Mouse (Mus musculus): ENCODE measurements around the gene Mrvi1. TPM values are rescaled to one million over a fixed set of nuclear protein-coding genes. Genes with fewer than 3 reads are reported as not detected.

Mrvi1 gene
- polyA plus RNA-seq, 1 experiment from 2014 or later = 0.79 TPM

DNA sequence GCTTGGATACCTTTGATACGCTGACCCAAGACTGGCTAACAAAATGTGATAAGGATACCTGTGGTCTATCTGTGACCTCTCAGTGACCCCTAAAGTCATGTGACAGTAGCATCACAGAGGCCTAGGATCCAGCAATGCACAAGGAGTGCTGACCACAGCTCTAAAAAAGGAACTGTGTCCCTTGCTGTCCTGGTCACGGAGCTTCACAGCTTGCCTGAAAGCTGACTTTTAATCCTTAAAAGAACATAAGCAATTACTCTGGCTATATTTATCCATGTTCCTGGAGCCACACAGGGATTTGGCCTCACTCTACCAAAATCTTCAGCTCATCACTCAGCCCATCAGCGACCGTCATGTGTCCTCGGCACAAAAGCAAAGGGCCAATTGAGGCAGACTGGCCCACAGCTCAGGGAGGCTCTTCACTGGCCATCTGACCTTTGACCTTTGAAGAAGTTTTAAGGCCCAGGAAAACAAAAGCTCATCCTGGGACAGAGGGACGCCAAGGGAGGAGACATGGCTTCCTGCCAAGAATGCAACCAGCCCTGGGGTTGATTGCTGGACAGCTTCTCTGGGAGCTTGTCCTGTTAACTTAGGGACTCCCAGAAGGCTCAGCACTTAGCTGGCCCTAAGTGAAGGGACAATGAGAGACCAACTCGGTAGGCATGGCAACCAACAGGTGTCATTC lies 3.5 kb upstream of the Mrvi1 start:
- no peak overlapping the region for H3K4me3 ChIP-seq (ENCODE audit: low read depth, low read length)
- H3K9me3 ChIP-seq (ENCODE audit: control insufficient read depth, low read length) = no peaks in the 10 kb centered on the region
- no peak overlapping the region for H3K4me2 ChIP-seq (ENCODE audit: low read depth, low read length)
- H3K27ac ChIP-seq (ENCODE audit: low read depth, low read length) = no peak overlapping the region
- H3K36me3 ChIP-seq (ENCODE audit: control insufficient read depth, insufficient read depth, low read length) = no peaks in the 10 kb centered on the region
- no peak for ATAC-seq (ENCODE audit: low read depth)
- no peaks in the 10 kb centered on the region for H3K27me3 ChIP-seq (ENCODE audit: control insufficient read depth, insufficient read depth, low read length)
- no peak overlapping the region for H3K9ac ChIP-seq (replicated peaks; ENCODE audit: low read depth, low read length)
- 49% methylated on average over 7 of the region's 7 CpGs for WGBS
- 0 out of 2 replicates have a peak, but pooled peaks cover 7% of the 10 kb centered on the region for H3K4me1 ChIP-seq (ENCODE audit: control insufficient read depth, insufficient read depth, low read length)

DNA sequence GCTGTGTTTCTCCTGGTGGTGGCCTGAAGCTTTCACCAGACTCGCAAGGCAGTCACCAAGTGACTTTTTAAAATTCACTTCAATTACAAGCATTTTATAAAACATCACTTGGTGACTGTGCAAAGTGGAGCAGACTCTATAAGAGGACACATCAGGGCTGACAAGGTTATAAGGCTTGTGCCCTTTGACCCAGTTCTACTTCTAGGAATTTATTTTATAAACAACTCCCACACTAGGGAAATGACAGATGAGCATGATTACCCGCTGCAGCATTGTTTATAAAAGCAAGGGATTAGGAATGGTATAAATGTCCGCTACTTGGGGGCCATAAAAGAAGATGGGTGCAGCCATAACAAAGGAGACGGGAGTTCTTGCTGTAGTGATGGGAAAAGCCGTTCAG lies 1.4 kb upstream of the Mrvi1 start:
- no peaks in the 10 kb centered on the region for H3K36me3 ChIP-seq (ENCODE audit: control insufficient read depth, insufficient read depth, low read length)
- H3K27ac ChIP-seq (ENCODE audit: low read depth, low read length) = no peak overlapping the region
- no peak for ATAC-seq (ENCODE audit: low read depth)
- H3K9ac ChIP-seq (replicated peaks; ENCODE audit: low read depth, low read length) = no peak overlapping the region
- 65% methylated on average over 5 of the region's 5 CpGs for WGBS
- H3K4me1 ChIP-seq (ENCODE audit: control insufficient read depth, insufficient read depth, low read length) = 0 out of 2 replicates have a peak, but pooled peaks cover 2% of the 10 kb centered on the region
- H3K27me3 ChIP-seq (ENCODE audit: control insufficient read depth, insufficient read depth, low read length) = no peaks in the 10 kb centered on the region
- H3K4me3 ChIP-seq (ENCODE audit: low read depth, low read length) = no peak overlapping the region
- H3K4me2 ChIP-seq (ENCODE audit: low read depth, low read length) = no peak overlapping the region
- H3K9me3 ChIP-seq (ENCODE audit: control insufficient read depth, low read length) = no peaks in the 10 kb centered on the region

DNA sequence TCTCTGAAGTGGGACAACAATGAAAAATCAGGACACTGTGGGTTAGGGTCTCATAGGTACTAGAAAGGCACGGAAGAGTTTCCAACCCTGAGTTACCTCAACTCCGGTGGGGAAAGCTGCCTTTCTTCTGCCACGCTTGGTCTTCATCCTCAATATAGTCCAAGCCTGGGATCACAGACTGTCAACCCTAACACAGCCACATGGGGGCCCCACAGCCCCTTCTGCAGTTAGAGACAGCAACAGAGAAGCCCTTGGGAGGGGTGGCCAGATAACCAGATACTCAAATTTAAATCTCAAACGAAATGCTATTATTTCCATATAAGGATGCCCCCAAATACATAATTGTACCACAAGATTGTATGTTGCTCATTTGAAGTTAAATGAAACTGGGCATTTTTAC lies 503 bp upstream of the Mrvi1 start:
- H3K4me1 ChIP-seq (ENCODE audit: control insufficient read depth, insufficient read depth, low read length) = 0 out of 2 replicates have a peak, but pooled peaks cover 2% of the 10 kb centered on the region
- no peaks in the 10 kb centered on the region for H3K9me3 ChIP-seq (ENCODE audit: control insufficient read depth, low read length)
- no peak overlapping the region for H3K27ac ChIP-seq (ENCODE audit: low read depth, low read length)
- no peak overlapping the region for H3K4me2 ChIP-seq (ENCODE audit: low read depth, low read length)
- no peak overlapping the region for H3K4me3 ChIP-seq (ENCODE audit: low read depth, low read length)
- WGBS = 74% methylated on average over 4 of the region's 4 CpGs
- ATAC-seq (ENCODE audit: low read depth) = no peak
- H3K36me3 ChIP-seq (ENCODE audit: control insufficient read depth, insufficient read depth, low read length) = no peaks in the 10 kb centered on the region
- H3K9ac ChIP-seq (replicated peaks; ENCODE audit: low read depth, low read length) = no peak overlapping the region
- H3K27me3 ChIP-seq (ENCODE audit: control insufficient read depth, insufficient read depth, low read length) = no peaks in the 10 kb centered on the region

DNA sequence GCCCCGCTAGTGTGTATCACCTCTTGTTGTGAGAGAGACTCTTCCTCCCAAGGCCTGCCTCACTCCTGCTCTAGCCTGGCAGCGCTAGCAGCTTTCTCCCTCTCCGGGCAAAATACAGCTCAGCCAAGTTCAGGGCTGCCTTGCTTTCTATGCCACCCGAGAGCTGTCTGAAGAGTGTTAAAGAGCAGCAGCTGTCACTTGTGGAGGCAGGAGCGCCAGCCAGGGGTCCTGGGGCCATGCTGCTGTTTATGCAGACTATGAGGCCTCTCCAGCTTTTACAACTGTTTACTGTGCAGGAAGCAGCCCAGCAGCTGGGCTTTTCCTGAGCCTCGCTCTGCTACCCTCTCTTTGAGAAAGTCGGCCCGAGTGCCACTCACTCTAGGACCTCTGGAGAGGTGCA lies 1.2 kb downstream of the Mrvi1 start:
- WGBS = 64% methylated on average over 8 of the region's 8 CpGs
- Histone ChIP-seq H3K27me3 (ENCODE audit: control insufficient read depth, insufficient read depth, low read length) (no peaks in the 10 kb centered on the region), H3K36me3 (ENCODE audit: control insufficient read depth, insufficient read depth, low read length) (no peaks in the 10 kb centered on the region), H3K9me3 (ENCODE audit: control insufficient read depth, low read length) (no peaks in the 10 kb centered on the region), H3K27ac (ENCODE audit: low read depth, low read length) (no peak overlapping the region), H3K4me3 (ENCODE audit: low read depth, low read length) (no peak overlapping the region), H3K4me1 (ENCODE audit: control insufficient read depth, insufficient read depth, low read length) (0 out of 2 replicates have a peak, but pooled peaks cover 2% of the 10 kb centered on the region), H3K4me2 (ENCODE audit: low read depth, low read length) (no peak overlapping the region), H3K9ac (replicated peaks; ENCODE audit: low read depth, low read length) (no peak overlapping the region)
- ATAC-seq (ENCODE audit: low read depth) = no peak

DNA sequence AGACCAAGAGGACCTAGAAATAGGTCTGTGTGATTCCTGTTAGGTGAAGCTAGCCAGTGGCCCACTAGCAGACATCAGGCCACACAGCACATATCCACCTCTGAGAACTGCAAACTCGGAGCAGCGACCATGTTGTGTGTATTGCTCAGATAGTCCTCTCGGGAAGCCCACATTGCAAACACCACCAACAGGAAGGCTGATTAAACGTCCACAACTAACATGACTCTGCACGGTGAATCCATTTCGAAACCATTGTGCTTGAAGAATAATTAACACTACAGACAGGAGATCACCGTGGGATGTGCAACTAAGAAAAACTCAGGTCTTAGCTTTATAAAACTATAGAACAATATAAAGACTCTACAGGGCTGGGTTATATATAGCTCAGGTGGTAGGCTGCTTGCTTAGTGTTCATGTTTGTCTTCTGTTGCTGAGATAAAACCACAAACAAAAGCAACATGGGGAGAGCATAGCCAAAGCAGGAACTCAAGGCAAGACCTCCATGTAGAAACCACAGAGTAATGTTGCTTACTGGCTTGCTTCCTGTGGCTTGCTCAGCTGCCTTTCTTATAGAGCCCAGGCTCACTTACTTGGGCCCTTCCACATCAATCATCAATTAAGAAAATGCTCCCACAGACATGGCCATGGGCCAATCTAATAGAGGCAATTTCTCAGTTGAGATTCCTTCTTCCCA lies 4.4 kb downstream of the Mrvi1 start:
- H3K36me3 ChIP-seq (ENCODE audit: control insufficient read depth, insufficient read depth, low read length) = no peaks in the 10 kb centered on the region
- no peak overlapping the region for H3K27ac ChIP-seq (ENCODE audit: low read depth, low read length)
- H3K9ac ChIP-seq (replicated peaks; ENCODE audit: low read depth, low read length) = no peak overlapping the region
- H3K4me2 ChIP-seq (ENCODE audit: low read depth, low read length) = no peak overlapping the region
- H3K4me1 ChIP-seq (ENCODE audit: control insufficient read depth, insufficient read depth, low read length) = 0 out of 2 replicates have a peak, but pooled peaks cover 2% of the 10 kb centered on the region
- ATAC-seq (ENCODE audit: low read depth) = no peak
- no peaks in the 10 kb centered on the region for H3K9me3 ChIP-seq (ENCODE audit: control insufficient read depth, low read length)
- H3K27me3 ChIP-seq (ENCODE audit: control insufficient read depth, insufficient read depth, low read length) = no peaks in the 10 kb centered on the region
- 89% methylated on average over 7 of the region's 7 CpGs for WGBS
- no peak overlapping the region for H3K4me3 ChIP-seq (ENCODE audit: low read depth, low read length)

DNA sequence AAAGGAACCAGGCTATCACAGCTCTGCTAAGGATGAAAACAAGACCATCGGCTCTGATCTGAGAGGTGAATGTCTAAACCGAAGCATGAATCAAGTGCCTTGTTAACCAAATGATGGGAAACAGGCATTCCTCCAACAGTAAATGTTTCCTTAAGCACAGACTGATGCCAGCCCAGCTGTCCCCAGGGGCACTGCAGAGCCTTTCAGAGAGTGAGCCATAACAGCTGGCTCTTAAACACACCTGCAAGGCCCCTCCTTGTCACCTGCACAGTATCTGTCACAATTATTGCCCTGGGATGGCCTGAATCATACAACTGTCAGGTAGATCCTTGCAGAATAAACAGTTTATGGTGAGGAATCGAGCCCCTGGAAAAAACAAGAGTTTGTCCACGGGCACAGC lies 8.8 kb downstream of the Mrvi1 start:
- Histone ChIP-seq H3K4me1 (ENCODE audit: control insufficient read depth, insufficient read depth, low read length) (no peaks in the 10 kb centered on the region), H3K4me2 (ENCODE audit: low read depth, low read length) (no peak overlapping the region), H3K36me3 (ENCODE audit: control insufficient read depth, insufficient read depth, low read length) (no peaks in the 10 kb centered on the region), H3K9ac (replicated peaks; ENCODE audit: low read depth, low read length) (no peak overlapping the region), H3K4me3 (ENCODE audit: low read depth, low read length) (no peak overlapping the region), H3K27ac (ENCODE audit: low read depth, low read length) (no peak overlapping the region), H3K27me3 (ENCODE audit: control insufficient read depth, insufficient read depth, low read length) (no peaks in the 10 kb centered on the region), H3K9me3 (ENCODE audit: control insufficient read depth, low read length) (no peaks in the 10 kb centered on the region)
- 75% methylated on average over 4 of the region's 4 CpGs for WGBS
- ATAC-seq (ENCODE audit: low read depth) = no peak

DNA sequence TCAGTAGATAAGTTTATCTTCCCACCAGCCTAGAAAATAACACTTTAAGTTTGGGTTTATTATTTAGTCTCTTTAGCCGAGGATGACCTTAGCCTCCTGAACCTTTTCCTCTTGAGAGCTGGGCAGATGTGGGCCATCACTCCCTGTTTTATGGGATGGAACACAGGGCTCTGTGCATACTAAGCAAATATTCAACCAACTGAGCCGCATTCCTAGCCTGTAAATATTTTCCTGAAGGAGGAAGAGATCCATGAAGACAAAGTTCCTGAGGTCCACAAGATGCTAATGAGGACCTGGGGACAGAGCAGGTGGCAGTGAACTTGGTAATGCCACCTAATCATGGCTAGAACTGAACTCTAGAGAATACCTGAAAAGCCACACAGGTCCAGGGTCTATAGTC lies 9.5 kb downstream of the Mrvi1 start:
- Histone ChIP-seq H3K36me3 (ENCODE audit: control insufficient read depth, insufficient read depth, low read length) (no peaks in the 10 kb centered on the region), H3K27me3 (ENCODE audit: control insufficient read depth, insufficient read depth, low read length) (no peaks in the 10 kb centered on the region), H3K4me3 (ENCODE audit: low read depth, low read length) (no peak overlapping the region), H3K9ac (replicated peaks; ENCODE audit: low read depth, low read length) (no peak overlapping the region), H3K9me3 (ENCODE audit: control insufficient read depth, low read length) (no peaks in the 10 kb centered on the region), H3K4me2 (ENCODE audit: low read depth, low read length) (no peak overlapping the region), H3K27ac (ENCODE audit: low read depth, low read length) (no peak overlapping the region), H3K4me1 (ENCODE audit: control insufficient read depth, insufficient read depth, low read length) (no peaks in the 10 kb centered on the region)
- WGBS = 86% methylated on average over 2 of the region's 2 CpGs
- ATAC-seq (ENCODE audit: low read depth) = no peak

DNA sequence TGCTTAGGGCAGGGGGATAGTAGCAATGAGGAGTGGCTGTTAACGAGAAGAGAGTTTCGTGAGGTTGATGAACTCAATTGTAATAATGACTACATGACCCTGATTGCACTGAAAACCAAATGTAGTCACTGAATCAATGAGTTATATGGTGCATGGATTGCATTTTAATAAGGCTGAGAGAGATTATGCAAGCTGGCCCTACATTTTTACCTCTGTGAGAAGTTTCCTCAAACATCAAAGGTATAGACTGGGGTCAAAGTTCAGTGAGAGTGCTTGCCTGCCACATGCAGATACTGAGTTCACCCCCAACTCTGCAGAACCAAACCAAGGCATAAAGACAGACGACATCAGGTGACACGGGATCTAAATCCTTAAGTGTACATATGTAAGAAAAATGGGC lies 14.9 kb downstream of the Mrvi1 start:
- Histone ChIP-seq H3K36me3 (ENCODE audit: control insufficient read depth, insufficient read depth, low read length) (no peaks in the 10 kb centered on the region), H3K9me3 (ENCODE audit: control insufficient read depth, low read length) (no peaks in the 10 kb centered on the region), H3K4me2 (ENCODE audit: low read depth, low read length) (no peak overlapping the region), H3K27ac (ENCODE audit: low read depth, low read length) (no peak overlapping the region), H3K9ac (replicated peaks; ENCODE audit: low read depth, low read length) (no peak overlapping the region), H3K4me1 (ENCODE audit: control insufficient read depth, insufficient read depth, low read length) (no peaks in the 10 kb centered on the region), H3K27me3 (ENCODE audit: control insufficient read depth, insufficient read depth, low read length) (no peaks in the 10 kb centered on the region), H3K4me3 (ENCODE audit: low read depth, low read length) (no peak overlapping the region)
- ATAC-seq (ENCODE audit: low read depth) = no peak
- 86% methylated on average over 4 of the region's 4 CpGs for WGBS

DNA sequence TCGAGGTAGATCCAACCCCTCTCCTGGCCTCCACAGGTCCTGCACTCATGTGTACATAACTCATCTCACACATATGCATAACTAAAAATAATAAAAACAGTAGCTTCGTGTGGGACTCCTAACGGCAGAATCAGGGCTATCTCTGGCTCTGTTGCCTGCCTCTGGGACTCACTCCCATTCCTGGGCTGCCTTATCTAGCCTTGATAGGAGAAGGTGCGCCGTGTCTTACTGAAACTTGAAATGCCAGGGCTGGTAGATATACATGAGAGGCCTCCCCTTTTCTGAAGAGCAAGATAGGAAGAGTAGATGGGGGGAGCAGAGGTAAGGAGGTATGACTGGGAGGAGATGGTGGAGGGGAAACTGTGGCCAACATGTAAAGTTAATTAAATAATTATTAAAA lies 15.4 kb downstream of the Mrvi1 start:
- no peaks in the 10 kb centered on the region for H3K4me1 ChIP-seq (ENCODE audit: control insufficient read depth, insufficient read depth, low read length)
- H3K27ac ChIP-seq (ENCODE audit: low read depth, low read length) = no peak overlapping the region
- no peak overlapping the region for H3K4me2 ChIP-seq (ENCODE audit: low read depth, low read length)
- no peaks in the 10 kb centered on the region for H3K36me3 ChIP-seq (ENCODE audit: control insufficient read depth, insufficient read depth, low read length)
- no peaks in the 10 kb centered on the region for H3K9me3 ChIP-seq (ENCODE audit: control insufficient read depth, low read length)
- no peaks in the 10 kb centered on the region for H3K27me3 ChIP-seq (ENCODE audit: control insufficient read depth, insufficient read depth, low read length)
- H3K4me3 ChIP-seq (ENCODE audit: low read depth, low read length) = no peak overlapping the region
- ATAC-seq (ENCODE audit: low read depth) = no peak
- no peak overlapping the region for H3K9ac ChIP-seq (replicated peaks; ENCODE audit: low read depth, low read length)
- 93% methylated on average over 5 of the region's 5 CpGs for WGBS
